Mouse (Mus musculus) heart, postnatal 10 days (tissue): ENCODE data around the gene Sfxn1. TPM values are rescaled to one million over a fixed set of nuclear protein-coding genes. Genes with fewer than 3 reads are reported as not detected.

Source experiments
- DNase-seq, 2 experiments: peaks; one replicate each; pipeline ENCODE4 v3.0.0; 2021
- intact Hi-C: fragments of 180-260 bp; cut with DNase I; formaldehyde crosslinking; loops from one replicate; pipeline ENCODE4 v1.15.1; 2025
- total RNA-seq, 2 experiments: library from RNA; stranded (reverse); gene quantifications; 2 replicates each; pipeline ENCODE4 v1.2.3; 2021

Gene Sfxn1
- total RNA-seq, 2 experiments from 2014 or later: 11.4 to 12.0 TPM

DNA sequence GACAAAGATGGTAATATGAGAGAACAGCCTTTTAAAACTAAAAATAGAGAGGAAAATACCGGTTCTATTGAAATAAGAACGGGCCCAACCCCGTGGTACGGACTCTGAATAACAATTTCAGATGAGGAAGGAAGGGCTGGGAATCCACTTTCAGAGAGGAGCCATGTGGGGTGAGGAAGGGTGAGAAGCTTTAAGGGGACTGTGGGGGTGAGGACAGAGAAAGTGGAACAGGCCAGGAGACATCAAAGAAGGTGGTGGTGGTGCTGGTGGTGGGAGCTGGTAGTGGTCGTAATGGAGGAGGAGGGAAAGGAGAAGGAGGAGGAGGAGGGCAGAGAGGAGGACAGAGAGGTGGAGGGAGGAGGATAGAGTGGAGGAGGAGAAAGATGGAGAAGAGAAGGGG, 43.3 kb downstream of the Sfxn1 start:
- DNase-seq: no peak
- intact Hi-C loops: loop anchor here (1.0 to 5.0 kb wide), 5 partner anchors 113 to 332 kb away; no protein-coding TSS in a partner anchor

DNA sequence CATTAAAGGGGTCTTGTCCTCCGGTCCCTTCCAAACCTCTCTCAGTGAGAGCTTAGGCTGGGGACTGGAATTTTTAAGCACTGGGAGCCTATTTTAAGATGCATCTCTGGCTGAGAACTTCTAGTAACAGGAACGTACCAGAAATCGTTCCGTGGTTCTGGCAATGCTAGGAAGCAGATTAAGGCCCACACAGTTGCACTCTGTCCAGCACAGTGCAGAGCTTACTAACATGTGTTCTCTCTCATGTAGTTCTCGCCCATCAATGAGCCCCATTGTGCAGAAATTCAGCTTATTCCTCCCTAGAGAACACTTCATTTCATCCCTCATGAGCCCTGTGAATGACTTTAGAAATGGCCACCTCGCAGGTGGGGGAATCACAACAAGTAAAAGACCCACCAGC, 44.1 kb downstream of the Sfxn1 start:
- peak; percentile 15 to 16 for DNase-seq
- intact Hi-C loops: loop anchor here (2.0 to 5.0 kb wide), 3 partner anchors 207 to 331 kb away; no protein-coding TSS in a partner anchor

DNA sequence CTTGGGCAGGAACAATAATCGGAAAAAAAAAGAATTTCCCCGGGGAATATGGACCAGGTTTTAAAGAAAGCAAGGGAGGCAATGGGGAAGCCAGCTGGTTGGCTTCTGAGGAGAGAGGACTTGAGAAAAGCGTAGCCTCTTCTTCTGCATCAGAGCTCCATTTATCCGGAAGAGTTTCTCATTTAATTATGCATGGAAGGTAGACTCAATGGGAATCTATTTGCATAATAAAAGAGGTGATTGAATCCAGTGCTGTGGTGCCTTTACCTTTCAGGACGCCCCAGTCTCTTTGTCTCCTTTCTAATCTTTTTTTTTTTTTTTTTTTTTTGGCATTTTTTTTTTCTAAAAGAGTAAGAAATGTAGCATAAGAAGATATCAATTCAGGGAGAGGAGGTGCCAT, 46.7 kb downstream of the Sfxn1 start:
- intact Hi-C loops: loop anchor here (5.0 kb wide), 1 partner anchor 204 kb away; no protein-coding TSS in a partner anchor

DNA sequence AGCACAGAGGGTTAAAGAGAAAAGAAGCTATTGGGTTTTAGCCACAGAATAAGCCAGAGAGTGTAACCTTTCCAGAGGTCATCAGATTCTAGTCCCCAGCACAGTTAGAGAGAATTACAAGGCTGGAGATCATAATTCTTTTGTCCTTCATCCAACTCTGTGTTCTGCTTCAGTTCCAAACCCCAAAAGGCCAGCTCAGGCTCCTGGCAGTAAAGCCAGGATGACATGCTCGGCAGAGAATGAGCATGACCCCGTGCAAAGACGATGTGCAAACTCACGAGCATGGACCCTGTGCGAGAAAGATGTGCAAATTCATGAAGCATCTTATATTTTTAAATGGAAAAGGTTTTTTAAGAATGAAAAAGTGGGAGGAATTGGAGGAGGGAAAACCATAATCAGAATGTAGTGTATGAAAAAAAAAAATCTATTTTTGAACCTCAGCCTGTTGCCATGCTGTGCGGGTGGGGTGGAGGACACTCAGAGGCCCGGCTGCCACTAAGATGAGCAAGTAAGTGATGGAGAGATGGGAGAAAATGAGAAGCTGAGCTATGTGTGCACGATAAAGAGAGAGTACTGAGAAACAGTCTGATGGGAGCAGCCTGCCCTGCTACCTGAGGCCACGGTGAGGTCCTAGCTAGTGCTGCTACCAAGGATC, 66.2 kb downstream of the Sfxn1 start:
- intact Hi-C loops: no loop called here

More for the DNA sequence above, 46.7 kb downstream of the Sfxn1 start:
- no peak for DNase-seq

DNA sequence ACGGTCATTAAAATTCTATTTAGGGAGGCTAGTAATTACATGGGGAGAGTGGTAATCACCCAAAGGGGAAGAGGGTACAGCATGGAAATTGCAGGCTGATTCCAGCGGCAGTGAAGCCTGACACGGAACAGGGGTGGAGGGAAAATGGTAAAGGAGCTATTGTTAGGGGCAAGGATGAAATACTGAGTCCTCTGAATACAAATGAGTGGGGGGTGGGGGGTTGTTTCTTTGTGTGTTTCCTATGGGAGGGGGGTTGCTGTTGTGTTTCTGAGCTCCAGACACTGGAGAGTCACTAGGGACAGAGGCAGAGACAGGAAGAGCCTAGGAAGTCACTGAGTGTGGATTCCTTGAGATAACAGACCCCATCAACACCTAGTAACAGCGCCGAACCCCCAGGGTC, 72.1 kb downstream of the Sfxn1 start:
- intact Hi-C loops: no loop called here
- DNase-seq: no peak

More for the DNA sequence above, 66.2 kb downstream of the Sfxn1 start:
- DNase-seq: peak in 1 of 2 experiments; percentile 14

DNA sequence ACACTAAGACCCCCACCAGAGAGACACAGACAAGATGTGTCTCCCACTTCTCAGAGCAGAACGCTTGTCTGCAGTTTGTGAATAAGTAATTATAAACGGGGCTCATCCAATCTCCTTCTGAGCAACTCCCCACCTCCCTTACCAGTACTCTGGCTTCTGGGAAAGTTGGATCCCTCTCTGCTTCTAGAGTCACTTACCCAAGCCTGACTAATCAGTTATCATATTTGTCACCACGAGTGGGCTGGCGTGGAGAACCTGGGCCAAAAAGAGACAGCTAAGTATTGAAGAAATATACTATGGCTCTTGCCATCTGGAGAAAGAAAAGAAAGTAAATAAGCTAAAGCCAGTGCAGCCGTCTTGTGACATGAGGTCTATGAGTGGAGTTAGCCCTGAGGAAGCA, 73.0 kb downstream of the Sfxn1 start:
- DNase-seq: no peak
- intact Hi-C loops: no loop called here

DNA sequence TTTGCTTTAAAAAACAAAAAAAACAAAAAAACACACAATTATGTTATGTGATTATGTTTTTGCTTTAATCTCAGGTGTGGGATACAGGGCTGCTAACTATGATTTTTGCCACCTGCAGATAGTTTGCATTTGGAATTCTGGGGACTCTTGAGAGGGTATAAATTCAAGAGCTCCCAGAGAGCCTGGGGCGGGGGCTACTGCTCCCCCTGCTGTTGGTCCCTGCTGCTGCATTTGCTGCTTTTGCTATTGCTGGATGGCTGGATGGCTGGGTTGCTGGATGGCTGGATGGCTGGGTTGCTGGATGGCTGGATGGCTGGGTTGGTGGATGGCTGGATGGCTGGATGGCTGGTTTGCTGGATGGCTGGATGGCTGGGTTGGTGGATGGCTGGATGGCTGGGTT, 75.7 kb downstream of the Sfxn1 start:
- intact Hi-C loops: no loop called here
- DNase-seq: no peak

DNA sequence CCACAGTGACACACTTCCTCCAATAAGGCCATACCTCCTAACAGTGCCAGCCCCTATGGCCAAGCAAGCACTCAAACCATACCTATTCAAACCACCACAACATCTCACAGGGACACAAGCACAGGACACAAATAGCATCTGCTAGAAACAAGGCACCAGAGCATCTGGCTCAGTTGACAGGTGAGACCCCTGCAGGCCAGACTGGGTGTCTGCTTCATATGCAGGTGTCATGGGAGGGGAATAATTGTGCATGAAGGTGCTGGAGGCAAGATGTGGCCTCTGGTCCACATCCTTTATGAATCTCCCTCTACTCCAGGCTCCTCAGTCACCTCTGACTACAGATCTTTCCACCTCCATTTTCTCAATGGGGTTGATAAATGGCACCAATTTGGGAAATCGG, 80.8 kb downstream of the Sfxn1 start:
- DNase-seq: no peak
- intact Hi-C loops: no loop called here

DNA sequence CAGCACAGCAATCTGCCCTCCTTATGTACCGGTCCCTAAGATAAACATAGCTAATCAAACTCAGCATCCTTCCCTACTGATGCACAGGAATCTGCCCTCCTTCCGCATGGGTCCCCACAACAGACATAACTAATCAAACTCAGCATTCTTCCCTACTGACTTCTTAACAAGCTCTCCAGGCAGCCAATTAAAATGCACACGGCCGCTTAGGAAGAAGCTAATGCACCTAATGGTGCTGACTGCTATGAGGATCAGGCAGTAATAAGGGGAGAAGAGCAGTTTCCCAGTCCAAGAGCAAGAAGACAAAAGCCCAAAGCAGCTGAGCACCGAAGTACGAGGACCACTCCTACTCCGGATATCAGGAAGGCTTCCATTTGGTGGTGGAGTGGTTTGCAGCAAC, 81.2 kb downstream of the Sfxn1 start:
- intact Hi-C loops: no loop called here
- DNase-seq: no peak

DNA sequence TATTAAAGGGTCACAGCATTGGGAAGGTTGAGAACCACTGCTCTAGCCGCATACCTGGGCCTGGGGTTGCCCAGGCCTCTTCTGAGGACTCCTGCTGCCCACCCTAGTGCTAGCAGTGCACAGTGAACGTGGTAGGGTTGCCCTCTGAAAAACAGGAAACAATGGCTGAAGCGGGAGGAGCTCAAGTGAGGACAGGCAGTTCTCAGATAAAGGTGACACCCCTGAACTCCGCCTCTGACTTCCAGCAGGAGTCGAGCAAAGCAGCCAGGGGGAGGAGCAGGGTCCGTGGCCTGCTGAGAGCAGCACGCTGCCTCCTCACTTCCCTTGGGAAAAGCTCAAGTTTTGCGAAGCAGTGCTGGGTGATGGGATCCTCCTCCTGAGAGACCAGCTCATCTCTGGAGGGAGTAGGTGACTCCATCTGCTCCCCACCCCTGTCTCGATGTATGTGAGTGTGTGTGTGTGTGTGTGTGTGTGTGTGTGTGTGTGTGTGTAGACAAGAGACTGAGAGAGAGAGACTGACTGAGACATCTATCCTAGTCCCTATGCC, 82.1 kb downstream of the Sfxn1 start:
- intact Hi-C loops: no loop called here
- no peak for DNase-seq

DNA sequence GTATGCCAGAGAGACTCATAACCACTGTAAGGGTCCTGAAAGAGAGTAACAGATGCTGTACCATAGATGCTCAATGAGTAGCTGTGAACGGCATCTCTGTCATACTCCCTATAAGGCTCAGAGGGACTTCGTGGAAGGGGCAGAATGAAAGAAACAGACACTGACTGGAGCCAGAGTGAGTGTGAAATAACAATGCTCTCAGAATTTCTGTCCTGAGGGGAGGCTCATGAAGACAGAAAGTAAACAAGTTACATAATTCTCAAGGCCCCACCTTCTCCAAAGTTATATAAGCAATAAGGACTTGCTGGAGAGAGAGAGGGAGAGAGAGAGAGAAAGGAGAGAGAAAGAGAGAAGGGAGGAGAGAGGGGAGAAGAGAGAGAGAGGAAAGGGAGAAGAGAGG, 84.2 kb downstream of the Sfxn1 start:
- no peak for DNase-seq
- intact Hi-C loops: no loop called here

Other genes with a start within 250 kb of the Sfxn1 start
- gene Drd1, start 16.2 kb upstream of the Sfxn1 start, total RNA-seq: under 1 TPM; 0.27 to 0.57 TPM
- gene Hrh2, start 120.3 kb downstream of the Sfxn1 start, total RNA-seq: under 1 TPM; 0.12 TPM